Mouse (Mus musculus): ENCODE measurements around the gene Blcap.

GRCm38 (mm10) chr2:157534163-157534562 is 36.9 kb downstream of the Blcap start:
- TF ChIP-seq CTCF (IDR thresholded peaks at IDR 0.05; ENCODE audit: extremely low read depth, insufficient read depth, low read length) (no peak), POLR2A (IDR thresholded peaks at IDR 0.05; ENCODE audit: extremely low read depth, insufficient read depth, low read length) (no peak)
